Mouse (Mus musculus): ENCODE measurements around the gene B230219D22Rik. TPM values are rescaled to one million over a fixed set of nuclear protein-coding genes. Genes with fewer than 3 reads are reported as not detected.

The B230219D22Rik gene
- polyA plus RNA-seq (2014; fragmentation: Nextera tagmentation; extraction: Ambion mirVana) = 68.4 and 74.3 TPM in 2 replicates

GRCm38 (mm10) chr13:55692535-55693242 is at the start of gene B230219D22Rik:
B230219D22Rik (plus strand) TSS chr13:55693124.
- WGBS = 3% methylated on average over 51 of the region's 51 CpGs
- H3K4me2 ChIP-seq (ENCODE audit: low read depth, low read length, severe bottlenecking) = peak within 1 kb of the TSS; percentile 78
- peak; percentile 94 for DNase-seq (ENCODE audit: low spot score)
- no peaks in the 10 kb centered on the region for H3K9me3 ChIP-seq (ENCODE audit: control insufficient read depth, low read length)
- peak within 1 kb of the TSS; percentile 95 for H3K27ac ChIP-seq (ENCODE audit: low read depth, low read length)
- H3K36me3 ChIP-seq (ENCODE audit: control insufficient read depth, insufficient read depth, low read length) = no peaks in the 10 kb centered on the region
- peak within 1 kb of the TSS; percentile 98 for H3K4me3 ChIP-seq (ENCODE audit: low read depth, low read length)
- peak within 1 kb of the TSS; percentile 100 for H3K9ac ChIP-seq (ENCODE audit: low read length)
- H3K4me1 ChIP-seq (replicated peaks; ENCODE audit: control insufficient read depth, insufficient read depth, low read length) = peaks cover 8% of the 10 kb centered on the region; the same call in 1 of the 2 replicates
- ATAC-seq (replicated peaks; ENCODE audit: low FRiP score) = peak; percentile 96
- no peaks in the 10 kb centered on the region for H3K27me3 ChIP-seq (ENCODE audit: control insufficient read depth, insufficient read depth, low read length)

GRCm38 (mm10) chr13:55644525-55644924 is 48.4 kb upstream of the B230219D22Rik start:
- DNase-seq (ENCODE audit: low spot score) (no peak), ATAC-seq (replicated peaks; ENCODE audit: low FRiP score) (no peak)
- 96% methylated on average over 2 of the region's 2 CpGs for WGBS
- Histone ChIP-seq H3K4me2 (ENCODE audit: low read depth, low read length, severe bottlenecking) (no peak overlapping the region), H3K4me3 (ENCODE audit: low read depth, low read length) (no peak overlapping the region), H3K36me3 (ENCODE audit: control insufficient read depth, insufficient read depth, low read length) (peaks cover 18% of the 10 kb centered on the region; the same call in 1 of the 2 replicates), H3K27ac (ENCODE audit: low read depth, low read length) (no peak overlapping the region), H3K27me3 (ENCODE audit: control insufficient read depth, insufficient read depth, low read length) (no peaks in the 10 kb centered on the region), H3K4me1 (replicated peaks; ENCODE audit: control insufficient read depth, insufficient read depth, low read length) (no peaks in the 10 kb centered on the region), H3K9ac (ENCODE audit: low read length) (no peak overlapping the region), H3K9me3 (ENCODE audit: control insufficient read depth, low read length) (no peaks in the 10 kb centered on the region)

- no peak overlapping the region for H3K9ac ChIP-seq (ENCODE audit: low read length)
- no peak for ATAC-seq (replicated peaks; ENCODE audit: low FRiP score)
- WGBS = 90% methylated on average over 12 of the region's 12 CpGs
These were observed 42.8 kb upstream of the B230219D22Rik start for GRCm38 (mm10) chr13:55650098-55650497.

GRCm38 (mm10) chr13:55650980-55651379 is 41.9 kb upstream of the B230219D22Rik start:
- H3K9me3 ChIP-seq (ENCODE audit: control insufficient read depth, low read length) = no peaks in the 10 kb centered on the region

More at GRCm38 (mm10) chr13:55650098-55650497, 42.8 kb upstream of the B230219D22Rik start:
- no peaks in the 10 kb centered on the region for H3K9me3 ChIP-seq (ENCODE audit: control insufficient read depth, low read length)
- peaks cover 29% of the 10 kb centered on the region; the same call in 1 of the 2 replicates for H3K36me3 ChIP-seq (ENCODE audit: control insufficient read depth, insufficient read depth, low read length)
- no peaks in the 10 kb centered on the region for H3K27me3 ChIP-seq (ENCODE audit: control insufficient read depth, insufficient read depth, low read length)
- no peak for DNase-seq (ENCODE audit: low spot score)
- H3K4me3 ChIP-seq (ENCODE audit: low read depth, low read length) = no peak overlapping the region
- no peaks in the 10 kb centered on the region for H3K4me1 ChIP-seq (replicated peaks; ENCODE audit: control insufficient read depth, insufficient read depth, low read length)
- H3K4me2 ChIP-seq (ENCODE audit: low read depth, low read length, severe bottlenecking) = no peak overlapping the region
- no peak overlapping the region for H3K27ac ChIP-seq (ENCODE audit: low read depth, low read length)

GRCm38 (mm10) chr13:55668550-55668949 is 24.4 kb upstream of the B230219D22Rik start:
- H3K4me1 ChIP-seq (replicated peaks; ENCODE audit: control insufficient read depth, insufficient read depth, low read length) = no peaks in the 10 kb centered on the region
- H3K9ac ChIP-seq (ENCODE audit: low read length) = no peak overlapping the region
- no peak overlapping the region for H3K4me2 ChIP-seq (ENCODE audit: low read depth, low read length, severe bottlenecking)
- no peaks in the 10 kb centered on the region for H3K9me3 ChIP-seq (ENCODE audit: control insufficient read depth, low read length)
- ATAC-seq (replicated peaks; ENCODE audit: low FRiP score) (no peak), DNase-seq (ENCODE audit: low spot score) (peak; percentile 61)
- no peaks in the 10 kb centered on the region for H3K27me3 ChIP-seq (ENCODE audit: control insufficient read depth, insufficient read depth, low read length)
- no peak overlapping the region for H3K4me3 ChIP-seq (ENCODE audit: low read depth, low read length)
- no peak overlapping the region for H3K27ac ChIP-seq (ENCODE audit: low read depth, low read length)
- H3K36me3 ChIP-seq (ENCODE audit: control insufficient read depth, insufficient read depth, low read length) = peaks cover 26% of the 10 kb centered on the region
- WGBS = 83% methylated on average over 6 of the region's 6 CpGs

More at GRCm38 (mm10) chr13:55650980-55651379, 41.9 kb upstream of the B230219D22Rik start:
- Histone ChIP-seq H3K4me2 (ENCODE audit: low read depth, low read length, severe bottlenecking) (no peak overlapping the region), H3K27me3 (ENCODE audit: control insufficient read depth, insufficient read depth, low read length) (no peaks in the 10 kb centered on the region), H3K9ac (ENCODE audit: low read length) (no peak overlapping the region), H3K36me3 (ENCODE audit: control insufficient read depth, insufficient read depth, low read length) (peaks cover 30% of the 10 kb centered on the region; the same call in 1 of the 2 replicates), H3K4me3 (ENCODE audit: low read depth, low read length) (no peak overlapping the region), H3K27ac (ENCODE audit: low read depth, low read length) (no peak overlapping the region), H3K4me1 (replicated peaks; ENCODE audit: control insufficient read depth, insufficient read depth, low read length) (no peaks in the 10 kb centered on the region)
- ATAC-seq (replicated peaks; ENCODE audit: low FRiP score) = no peak
- 95% methylated on average over 6 of the region's 6 CpGs for WGBS
- no peak for DNase-seq (ENCODE audit: low spot score)

GRCm38 (mm10) chr13:55672711-55673110 is 20.2 kb upstream of the B230219D22Rik start:
- H3K4me1 ChIP-seq (replicated peaks; ENCODE audit: control insufficient read depth, insufficient read depth, low read length) = no peaks in the 10 kb centered on the region
- ATAC-seq (replicated peaks; ENCODE audit: low FRiP score) (no peak), DNase-seq (ENCODE audit: low spot score) (no peak)
- peaks cover 21% of the 10 kb centered on the region for H3K36me3 ChIP-seq (ENCODE audit: control insufficient read depth, insufficient read depth, low read length)
- 95% methylated on average over 6 of the region's 6 CpGs for WGBS
- no peaks in the 10 kb centered on the region for H3K27me3 ChIP-seq (ENCODE audit: control insufficient read depth, insufficient read depth, low read length)
- no peaks in the 10 kb centered on the region for H3K9me3 ChIP-seq (ENCODE audit: control insufficient read depth, low read length)
- H3K4me3 ChIP-seq (ENCODE audit: low read depth, low read length) = no peak overlapping the region
- no peak overlapping the region for H3K4me2 ChIP-seq (ENCODE audit: low read depth, low read length, severe bottlenecking)
- H3K9ac ChIP-seq (ENCODE audit: low read length) = no peak overlapping the region
- H3K27ac ChIP-seq (ENCODE audit: low read depth, low read length) = no peak overlapping the region

GRCm38 (mm10) chr13:55677364-55677763 is 15.6 kb upstream of the B230219D22Rik start:
- Histone ChIP-seq H3K9me3 (ENCODE audit: control insufficient read depth, low read length) (no peaks in the 10 kb centered on the region), H3K9ac (ENCODE audit: low read length) (no peak overlapping the region), H3K27me3 (ENCODE audit: control insufficient read depth, insufficient read depth, low read length) (no peaks in the 10 kb centered on the region), H3K4me2 (ENCODE audit: low read depth, low read length, severe bottlenecking) (no peak overlapping the region), H3K4me3 (ENCODE audit: low read depth, low read length) (no peak overlapping the region), H3K27ac (ENCODE audit: low read depth, low read length) (no peak overlapping the region), H3K36me3 (ENCODE audit: control insufficient read depth, insufficient read depth, low read length) (peaks cover 8% of the 10 kb centered on the region; the same call in 1 of the 2 replicates), H3K4me1 (replicated peaks; ENCODE audit: control insufficient read depth, insufficient read depth, low read length) (no peaks in the 10 kb centered on the region)
- no peak for ATAC-seq (replicated peaks; ENCODE audit: low FRiP score)
- DNase-seq (ENCODE audit: low spot score) = peak; percentile 21
- WGBS = 90% methylated on average over 8 of the region's 8 CpGs

- no peaks in the 10 kb centered on the region for H3K27me3 ChIP-seq (ENCODE audit: control insufficient read depth, insufficient read depth, low read length)
- ATAC-seq (replicated peaks; ENCODE audit: low FRiP score) (no peak), DNase-seq (ENCODE audit: low spot score) (peak; percentile 18)
- peaks cover 2% of the 10 kb centered on the region; the same call in 1 of the 2 replicates for H3K36me3 ChIP-seq (ENCODE audit: control insufficient read depth, insufficient read depth, low read length)
- H3K4me2 ChIP-seq (ENCODE audit: low read depth, low read length, severe bottlenecking) = no peak overlapping the region
- WGBS = 90% methylated on average over 9 of the region's 9 CpGs
- no peak overlapping the region for H3K4me3 ChIP-seq (ENCODE audit: low read depth, low read length)
- no peaks in the 10 kb centered on the region for H3K9me3 ChIP-seq (ENCODE audit: control insufficient read depth, low read length)
- H3K9ac ChIP-seq (ENCODE audit: low read length) = no peak overlapping the region
- no peak overlapping the region for H3K27ac ChIP-seq (ENCODE audit: low read depth, low read length)
- H3K4me1 ChIP-seq (replicated peaks; ENCODE audit: control insufficient read depth, insufficient read depth, low read length) = no peaks in the 10 kb centered on the region
These were observed 10.7 kb upstream of the B230219D22Rik start for GRCm38 (mm10) chr13:55682201-55682600.

All from forebrain, embryonic 11.5 days (tissue).